Comparison of ENCODE assay signal across 16 mouse cellular contexts in genomic region chr2:154405447-154405994, GRCm38 (mm10). TPM values are rescaled to one million over a fixed set of nuclear protein-coding genes. Genes with fewer than 3 reads are reported as not detected.
A peak's percentile ranks its signal among the peaks of the same experiment; 100 is the strongest.
DNase-seq lines count a peak whose midpoint lies in the region; ATAC-seq and TF ChIP-seq lines count a peak whose summit lies in the region.
"Had no signal": no experiment of that assay in that cellular context is flagged by ENCODE, and none has a peak within 500 bp of the region (broad histone marks: within the 10 kb centered on the region; RNA-seq: fewer than 3 reads in every experiment).

No protein-coding gene starts in this region.

- no peak for TF ChIP-seq POLR2A in myocyte (IDR thresholded peaks at IDR 0.05; ENCODE audit: insufficient read length, low read depth)

- H3K36me3 ChIP-seq in forebrain, postnatal 0 days (ENCODE audit: insufficient read depth), result no peaks in the 10 kb centered on the region
- H3K36me3 ChIP-seq in forebrain, embryonic 10.5 days (replicated peaks), result no peaks in the 10 kb centered on the region
- H3K36me3 ChIP-seq in heart, embryonic 15.5 days, result 0 out of 2 replicates have a peak, but pooled peaks cover 4% of the 10 kb centered on the region
- no peaks in the 10 kb centered on the region for H3K36me3 ChIP-seq in midbrain, embryonic 16.5 days (ENCODE audit: control insufficient read depth, insufficient read depth, low read length)
- no peaks in the 10 kb centered on the region for H3K36me3 ChIP-seq in midbrain, embryonic 11.5 days (ENCODE audit: control insufficient read depth, insufficient read depth, low read length)
- no peaks in the 10 kb centered on the region for H3K36me3 ChIP-seq in myocyte (ENCODE audit: control insufficient read depth, insufficient read depth)
- H3K36me3 ChIP-seq: hindbrain, embryonic 13.5 days; lung, embryonic 15.5 days; stomach, embryonic 15.5 days had no signal

- peaks cover 15% of the 10 kb centered on the region for H3K79me2 ChIP-seq in myocyte (ENCODE audit: control insufficient read depth, insufficient read depth)

- 42% methylated on average over 5 of the region's 5 CpGs for WGBS in forebrain, postnatal 0 days
- 79% methylated on average over 5 of the region's 5 CpGs for WGBS in forebrain, embryonic 10.5 days
- WGBS in heart, embryonic 15.5 days, result 42% methylated on average over 5 of the region's 5 CpGs
- WGBS in midbrain, embryonic 16.5 days, result 36% methylated on average over 5 of the region's 5 CpGs
- WGBS in midbrain, embryonic 11.5 days, result 50% methylated on average over 5 of the region's 5 CpGs

- intact Hi-C loops in heart, postnatal 36 days (cut with DNase I), result no loop called here

- H3K4me3 ChIP-seq in forebrain, postnatal 0 days (ENCODE audit: low read depth, low read length), result no peak overlapping the region
- no peak overlapping the region for H3K4me3 ChIP-seq in forebrain, embryonic 10.5 days
- peak overlapping the region; percentile 68; the same call in 1 of the 2 replicates for H3K4me3 ChIP-seq in heart, embryonic 15.5 days
- H3K4me3 ChIP-seq in midbrain, embryonic 16.5 days (ENCODE audit: low read depth, low read length), result no peak overlapping the region
- no peak overlapping the region for H3K4me3 ChIP-seq in midbrain, embryonic 11.5 days (ENCODE audit: low read depth, low read length)
- H3K4me3 ChIP-seq in myocyte, result no peak overlapping the region
- H3K4me3 ChIP-seq: hindbrain, embryonic 13.5 days; lung, embryonic 15.5 days; stomach, embryonic 15.5 days had no signal

- no peak overlapping the region for H3ac ChIP-seq in myocyte (ENCODE audit: control insufficient read depth, insufficient read length)

- H3K4me1 ChIP-seq in forebrain, postnatal 0 days (ENCODE audit: insufficient read depth), result peaks cover 14% of the 10 kb centered on the region
- H3K4me1 ChIP-seq in forebrain, embryonic 10.5 days, result peaks cover 20% of the 10 kb centered on the region
- H3K4me1 ChIP-seq in heart, embryonic 15.5 days (replicated peaks), result peaks cover 65% of the 10 kb centered on the region
- peaks cover 12% of the 10 kb centered on the region for H3K4me1 ChIP-seq in midbrain, embryonic 16.5 days (ENCODE audit: control insufficient read depth, insufficient read depth, low read length)
- H3K4me1 ChIP-seq in midbrain, embryonic 11.5 days (ENCODE audit: control insufficient read depth, insufficient read depth, low read length), result peaks cover 7% of the 10 kb centered on the region; the same call in 1 of the 2 replicates

- H3K27me3 ChIP-seq in forebrain, postnatal 0 days (ENCODE audit: insufficient read depth, low read length), result no peaks in the 10 kb centered on the region
- H3K27me3 ChIP-seq in forebrain, embryonic 10.5 days (ENCODE audit: poor library complexity, severe bottlenecking), result peaks cover 49% of the 10 kb centered on the region
- no peaks in the 10 kb centered on the region for H3K27me3 ChIP-seq in heart, embryonic 15.5 days
- H3K27me3 ChIP-seq in midbrain, embryonic 16.5 days (ENCODE audit: control insufficient read depth, insufficient read depth, low read depth, low read length), result no peaks in the 10 kb centered on the region
- peaks cover 4% of the 10 kb centered on the region; the same call in 1 of the 2 replicates for H3K27me3 ChIP-seq in midbrain, embryonic 11.5 days (ENCODE audit: control insufficient read depth, insufficient read depth, low read length)
- H3K27me3 ChIP-seq in myocyte (ENCODE audit: control insufficient read depth, insufficient read depth, insufficient read length), result no peaks in the 10 kb centered on the region
- H3K27me3 ChIP-seq: stomach, embryonic 15.5 days had no signal

- 0 out of 2 replicates have a peak overlapping the region, but pooled peaks have one; percentile 21 for H3K27ac ChIP-seq in forebrain, postnatal 0 days (ENCODE audit: low read depth, low read length)
- no peak overlapping the region for H3K27ac ChIP-seq in forebrain, embryonic 10.5 days
- peak overlapping the region; percentile 85 for H3K27ac ChIP-seq in heart, embryonic 15.5 days
- H3K27ac ChIP-seq in midbrain, embryonic 16.5 days (ENCODE audit: low read length), result peak overlapping the region; percentile 51
- H3K27ac ChIP-seq in midbrain, embryonic 11.5 days (ENCODE audit: low read depth, low read length), result no peak overlapping the region
- H3K27ac ChIP-seq: hindbrain, embryonic 13.5 days; lung, embryonic 15.5 days; stomach, embryonic 15.5 days had no signal

- H3K9ac ChIP-seq in forebrain, postnatal 0 days, result no peak overlapping the region
- H3K9ac ChIP-seq in heart, embryonic 15.5 days, result no peak overlapping the region
- H3K9ac ChIP-seq in midbrain, embryonic 16.5 days (ENCODE audit: low read depth, low read length), result no peak overlapping the region
- H3K9ac ChIP-seq in midbrain, embryonic 11.5 days (ENCODE audit: low read length), result no peak overlapping the region
- H3K9ac ChIP-seq: hindbrain, embryonic 13.5 days; lung, embryonic 15.5 days; stomach, embryonic 15.5 days had no signal

- no peak for ATAC-seq in forebrain, postnatal 0 days
- no peak for ATAC-seq in heart, embryonic 15.5 days (replicated peaks; ENCODE audit: insufficient number of reproducible peaks, insufficient read depth, low FRiP score, low read depth)
- no peak; the same call in 1 of the 2 replicates for ATAC-seq in midbrain, embryonic 16.5 days
- no peak for ATAC-seq in midbrain, embryonic 11.5 days (ENCODE audit: low FRiP score)

- no peak for DNase-seq in forebrain, postnatal 0 days
- no peak for DNase-seq in forebrain, embryonic 10.5 days (ENCODE audit: extremely low spot score, low spot score)
- no peak for DNase-seq in heart, postnatal 36 days
- no peak for DNase-seq in midbrain, embryonic 11.5 days (ENCODE audit: low spot score, missing footprints)
- DNase-seq in spleen, postnatal 36 days (ENCODE audit: low spot score in 2 of 2), result no peak
- DNase-seq: adrenal gland, adult 2 months; cerebellum, postnatal 14 days; kidney, adult 2 months; liver; right cerebral cortex, postnatal 25 days had no signal

- no peak for TF ChIP-seq CTCF in forebrain, postnatal 0 days (IDR thresholded peaks at IDR 0.05; ENCODE audit: low read depth)

- H3K4me2 ChIP-seq in forebrain, postnatal 0 days (ENCODE audit: low read depth), result 0 out of 2 replicates have a peak overlapping the region, but pooled peaks have one; percentile 13
- peak overlapping the region; percentile 79 for H3K4me2 ChIP-seq in heart, embryonic 15.5 days
- H3K4me2 ChIP-seq in midbrain, embryonic 16.5 days (ENCODE audit: low read length), result peak overlapping the region; percentile 32
- H3K4me2 ChIP-seq in midbrain, embryonic 11.5 days, result no peak overlapping the region
- peak overlapping the region; percentile 75 for H3K4me2 ChIP-seq in myocyte (ENCODE audit: low read depth)
- H3K4me2 ChIP-seq: hindbrain, embryonic 13.5 days; lung, embryonic 15.5 days; stomach, embryonic 15.5 days had no signal

- no peaks in the 10 kb centered on the region for H3K9me3 ChIP-seq in forebrain, postnatal 0 days (ENCODE audit: low read length)
- no peaks in the 10 kb centered on the region for H3K9me3 ChIP-seq in forebrain, embryonic 10.5 days
- H3K9me3 ChIP-seq in heart, embryonic 15.5 days (replicated peaks), result no peaks in the 10 kb centered on the region
- no peaks in the 10 kb centered on the region for H3K9me3 ChIP-seq in midbrain, embryonic 16.5 days (replicated peaks; ENCODE audit: control insufficient read depth, low read length, poor library complexity, severe bottlenecking)
- no peaks in the 10 kb centered on the region for H3K9me3 ChIP-seq in midbrain, embryonic 11.5 days (ENCODE audit: control insufficient read depth, low read length)
- H3K9me3 ChIP-seq: hindbrain, embryonic 13.5 days; lung, embryonic 15.5 days; stomach, embryonic 15.5 days had no signal

TF ChIP-seq in myocyte, 11 proteins besides CTCF, POLR2A, EP300 and RAD21 (continues in another document):
- TF ChIP-seq REST (IDR thresholded peaks at IDR 0.05; ENCODE audit: insufficient read depth, insufficient read length) (no peak), MYOG (IDR thresholded peaks at IDR 0.05; ENCODE audit: control insufficient read depth in 1 of 3, insufficient read depth in 1 of 3, insufficient read length in 2 of 3, low read depth in 2 of 3) (peak in 2 of 3 experiments; percentile 15 to 63), MYOD1 (IDR thresholded peaks at IDR 0.05; ENCODE audit: control insufficient read depth in 1 of 3, insufficient read length in 2 of 3, low read depth in 2 of 3) (peak in 1 of 3 experiments; percentile 45), CEBPB (IDR thresholded peaks at IDR 0.05; ENCODE audit: insufficient read depth, poor library complexity, severe bottlenecking) (no peak)

RNA-seq across cellular contexts. Expression of gene Snta1, which starts 2.4 kb away (rescaled TPM):
- total RNA-seq in forebrain, postnatal 0 days (2014; rRNA removed), result 23.0 and 25.3 TPM in 2 replicates
- 14.8 and 15.8 TPM in 2 replicates for polyA plus RNA-seq in forebrain, postnatal 0 days (2015; fragmentation: Nextera tagmentation; extraction: Ambion mirVana)
- 2.5 TPM in 2 replicates for polyA plus RNA-seq in forebrain, embryonic 10.5 days (2016; fragmentation: Nextera tagmentation; extraction: Ambion mirVana)
- 53.2 and 54.3 TPM in 2 replicates for polyA plus RNA-seq in heart, embryonic 15.5 days (2015; fragmentation: Nextera tagmentation; extraction: Ambion mirVana)
- 10 to 100 TPM; 70.2 to 99.0 TPM for total RNA-seq in heart, postnatal 36 days (2021)
- 9.2 and 12.3 TPM in 2 replicates for polyA plus RNA-seq in midbrain, embryonic 16.5 days (2015; fragmentation: Nextera tagmentation; extraction: Ambion mirVana)
- 2.0 and 2.3 TPM in 2 replicates for polyA plus RNA-seq in midbrain, embryonic 11.5 days (2014; fragmentation: Nextera tagmentation; extraction: Ambion mirVana)
- 61.7 TPM for polyA plus RNA-seq in myocyte (2012; fragmentation: generic; extraction: Trizol)

RNA-seq across cellular contexts. Expression of gene Cbfa2t2, which starts 30.8 kb away (rescaled TPM):
- 32.5 and 41.8 TPM in 2 replicates for total RNA-seq in forebrain, postnatal 0 days (2014; rRNA removed)
- 22.1 and 31.9 TPM in 2 replicates for polyA plus RNA-seq in forebrain, postnatal 0 days (2015; fragmentation: Nextera tagmentation; extraction: Ambion mirVana)
- 57.4 and 59.3 TPM in 2 replicates for polyA plus RNA-seq in forebrain, embryonic 10.5 days (2016; fragmentation: Nextera tagmentation; extraction: Ambion mirVana)
- polyA plus RNA-seq in heart, embryonic 15.5 days (2015; fragmentation: Nextera tagmentation; extraction: Ambion mirVana), result 25.9 and 31.0 TPM in 2 replicates
- total RNA-seq in heart, postnatal 36 days (2021), result 10 to 100 TPM; 13.7 to 15.9 TPM
- 50.2 and 53.1 TPM in 2 replicates for polyA plus RNA-seq in midbrain, embryonic 16.5 days (2015; fragmentation: Nextera tagmentation; extraction: Ambion mirVana)
- polyA plus RNA-seq in midbrain, embryonic 11.5 days (2014; fragmentation: Nextera tagmentation; extraction: Ambion mirVana), result 75.2 and 76.1 TPM in 2 replicates
- 7.5 TPM for polyA plus RNA-seq in myocyte (2012; fragmentation: generic; extraction: Trizol)

RNA-seq across cellular contexts. Expression of gene Cdk5rap1, which starts 32.7 kb away (rescaled TPM):
- 14.3 and 14.7 TPM in 2 replicates for total RNA-seq in forebrain, postnatal 0 days (2014; rRNA removed)
- polyA plus RNA-seq in forebrain, postnatal 0 days (2015; fragmentation: Nextera tagmentation; extraction: Ambion mirVana), result 6.3 and 10.4 TPM in 2 replicates
- 13.0 and 14.9 TPM in 2 replicates for polyA plus RNA-seq in forebrain, embryonic 10.5 days (2016; fragmentation: Nextera tagmentation; extraction: Ambion mirVana)
- polyA plus RNA-seq in heart, embryonic 15.5 days (2015; fragmentation: Nextera tagmentation; extraction: Ambion mirVana), result 13.6 and 14.8 TPM in 2 replicates
- 10 to 100 TPM; 20.4 to 23.7 TPM for total RNA-seq in heart, postnatal 36 days (2021)
- polyA plus RNA-seq in midbrain, embryonic 16.5 days (2015; fragmentation: Nextera tagmentation; extraction: Ambion mirVana), result 12.2 and 16.3 TPM in 2 replicates
- 15.1 and 18.1 TPM in 2 replicates for polyA plus RNA-seq in midbrain, embryonic 11.5 days (2014; fragmentation: Nextera tagmentation; extraction: Ambion mirVana)
- polyA plus RNA-seq in myocyte (2012; fragmentation: generic; extraction: Trizol), result 14.7 TPM

Comparison
In these comparisons a context has a peak if more than half of its experiments do, and no peak if none do; other contexts are left out.
1. H3K27ac ChIP-seq: peak in forebrain, postnatal 0 days (single experiment), heart, embryonic 15.5 days (single experiment) and midbrain, embryonic 16.5 days (single experiment); none in forebrain, embryonic 10.5 days (single experiment) and midbrain, embryonic 11.5 days (single experiment).